Mouse (Mus musculus) limb, embryonic 11.5 days (tissue): Measurements from ENCODE around the gene Cntfr. TPM values are rescaled to one million over a fixed set of nuclear protein-coding genes. Genes with fewer than 3 reads are reported as not detected.
"Not testable (repeated sequence)": the region's sequence is repeated elsewhere in the genome, so short reads cannot be mapped to it uniquely, and the experiment has no call there.

ENCODE experiments used
- ATAC-seq: fragments of 200-750 bp; cut with Nextera tagmentation; 2 replicates; pipeline ENCODE4 v1.8.0; 2017; ENCODE audit warnings: low read depth; ENCODE audit not compliant: insufficient number of reproducible peaks, low FRiP score, low TSS enrichment
- DNase-seq: peaks from one replicate; pipeline ENCODE4 v3.0.0-alpha.2; 2015; ENCODE audit warnings: low spot score
- H3K27ac ChIP-seq: fragments of 300-500 bp; sonication (generic); replicated peaks from 2 replicates; pipeline ENCODE4 v1.5.1; 2014; ENCODE audit warnings: low read depth, mild to moderate bottlenecking, low read length
- H3K27me3 ChIP-seq: fragments of 300-500 bp; sonication (generic); 2 replicates; pipeline ENCODE4 v1.6.1; 2014; ENCODE audit warnings: mild to moderate bottlenecking, low read length, mixed read lengths; ENCODE audit not compliant: control insufficient read depth, insufficient read depth
- H3K36me3 ChIP-seq: fragments of 300-500 bp; sonication (generic); 2 replicates; pipeline ENCODE4 v1.6.1; 2014; ENCODE audit warnings: mild to moderate bottlenecking, low read length, moderate library complexity, mixed read lengths; ENCODE audit not compliant: control insufficient read depth, insufficient read depth
- H3K4me1 ChIP-seq: fragments of 300-500 bp; sonication (generic); 2 replicates; pipeline ENCODE4 v1.6.1; 2014; ENCODE audit warnings: low read length, mixed read lengths; ENCODE audit not compliant: control insufficient read depth, insufficient read depth
- H3K4me2 ChIP-seq: fragments of 300-500 bp; sonication (generic); 2 replicates; pipeline ENCODE4 v1.6.1; 2014; ENCODE audit warnings: low read depth, mild to moderate bottlenecking, moderate library complexity; ENCODE audit not compliant: severe bottlenecking
- H3K4me3 ChIP-seq: fragments of 300-500 bp; sonication (generic); 2 replicates; pipeline ENCODE4 v1.5.1; 2014; ENCODE audit warnings: low read depth, low read length
- H3K9ac ChIP-seq: fragments of 300-500 bp; sonication (generic); 2 replicates; pipeline ENCODE4 v1.6.1; 2014; ENCODE audit warnings: mild to moderate bottlenecking, low read length
- H3K9me3 ChIP-seq: fragments of 300-500 bp; sonication (generic); 2 replicates; pipeline ENCODE4 v1.6.1; 2016; ENCODE audit warnings: low read length; ENCODE audit not compliant: control insufficient read depth
- WGBS: fragments of 180-500 bp; shearing (Covaris S2); extraction: QIAGEN DNeasy Blood & Tissue Kit; methylation state at CpG from one replicate; pipeline ENCODE4 v1.1.7; 2014; 5-methylcytosine and 5-hydroxymethylcytosine counted together
- polyA plus RNA-seq: library from polyadenylated mRNA; unstranded; fragments of >200 nt; fragmentation: Nextera tagmentation; extraction: Ambion mirVana; gene quantifications from 2 replicates; pipeline ENCODE4 v1.2.1, GENCODE M21; 2014

The Cntfr gene
- polyA plus RNA-seq, 1 experiment from 2014 or later = 5.6 TPM

DNA sequence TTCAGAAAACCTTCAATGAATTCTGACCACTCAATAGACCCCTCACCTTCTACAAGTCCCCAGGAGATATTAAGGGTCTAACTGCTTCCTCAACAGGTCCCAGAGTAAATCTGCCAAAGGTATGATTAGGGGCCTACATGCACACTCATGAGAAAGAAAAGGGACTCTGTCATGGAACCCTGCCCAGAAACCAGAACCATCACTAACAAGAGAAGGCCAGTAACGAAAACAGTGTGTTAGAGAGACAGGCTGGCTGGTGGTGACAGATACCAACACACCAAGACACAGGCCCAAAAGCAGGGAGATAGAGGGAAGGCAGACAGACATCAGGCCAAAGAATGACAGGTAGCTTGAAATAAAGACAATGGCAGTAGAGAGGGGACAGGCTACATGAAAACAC, 8.3 kb downstream of the Cntfr start:
- not testable (repeated sequence) for H3K9ac ChIP-seq, H3K4me1 ChIP-seq, H3K27ac ChIP-seq, ATAC-seq, H3K4me2 ChIP-seq, H3K36me3 ChIP-seq, H3K9me3 ChIP-seq, H3K4me3 ChIP-seq, H3K27me3 ChIP-seq, DNase-seq
- WGBS = 52% methylated on average over 1 of the region's 1 CpGs

DNA sequence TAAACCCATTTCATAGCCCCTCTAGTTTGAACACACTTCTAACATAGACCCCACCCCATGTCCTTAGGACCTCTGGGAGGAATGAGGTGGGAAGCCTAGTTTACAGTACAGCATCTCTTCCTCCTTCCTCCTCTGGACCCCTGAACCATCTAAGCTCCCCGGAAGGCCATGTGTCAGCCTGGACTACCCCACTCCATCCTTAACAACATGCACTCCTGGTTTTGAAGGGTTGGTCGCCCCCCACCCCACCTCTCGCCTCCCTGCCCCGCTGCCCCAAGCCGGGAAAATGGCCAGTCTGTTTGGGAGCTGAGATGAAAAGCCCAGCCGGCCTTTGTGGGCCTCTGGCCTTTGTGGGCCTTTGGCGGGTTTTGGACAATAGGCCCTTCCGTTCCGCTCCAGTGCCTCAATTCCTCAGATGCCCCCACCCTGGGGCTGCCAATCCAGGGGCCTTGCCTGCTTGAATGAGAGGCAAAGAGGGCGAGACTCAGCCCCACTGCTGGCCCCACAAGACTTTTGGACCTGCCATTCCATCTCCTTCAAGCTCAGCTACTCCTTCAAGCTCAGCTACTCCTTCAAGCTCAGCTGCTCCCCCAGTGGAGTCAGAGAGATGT, 10.9 kb downstream of the Cntfr start:
- H3K27me3 ChIP-seq, H3K27ac ChIP-seq, ATAC-seq, H3K4me2 ChIP-seq, H3K4me3 ChIP-seq, H3K4me1 ChIP-seq, H3K9ac ChIP-seq, H3K9me3 ChIP-seq, H3K36me3 ChIP-seq, DNase-seq: not testable (repeated sequence)
- 66% methylated on average over 10 of the region's 10 CpGs for WGBS

GRCm38 (mm10) chr4:41684931-41685453, 11.9 kb downstream of the Cntfr start:
- DNase-seq, H3K9ac ChIP-seq, H3K4me3 ChIP-seq, H3K4me1 ChIP-seq, H3K27ac ChIP-seq, H3K9me3 ChIP-seq, H3K4me2 ChIP-seq, ATAC-seq, H3K36me3 ChIP-seq: not testable (repeated sequence)
- H3K27me3 ChIP-seq = peaks cover 11% of the 10 kb centered on the region
- WGBS = under 1% methylated on average over 12 of the region's 14 CpGs

DNA sequence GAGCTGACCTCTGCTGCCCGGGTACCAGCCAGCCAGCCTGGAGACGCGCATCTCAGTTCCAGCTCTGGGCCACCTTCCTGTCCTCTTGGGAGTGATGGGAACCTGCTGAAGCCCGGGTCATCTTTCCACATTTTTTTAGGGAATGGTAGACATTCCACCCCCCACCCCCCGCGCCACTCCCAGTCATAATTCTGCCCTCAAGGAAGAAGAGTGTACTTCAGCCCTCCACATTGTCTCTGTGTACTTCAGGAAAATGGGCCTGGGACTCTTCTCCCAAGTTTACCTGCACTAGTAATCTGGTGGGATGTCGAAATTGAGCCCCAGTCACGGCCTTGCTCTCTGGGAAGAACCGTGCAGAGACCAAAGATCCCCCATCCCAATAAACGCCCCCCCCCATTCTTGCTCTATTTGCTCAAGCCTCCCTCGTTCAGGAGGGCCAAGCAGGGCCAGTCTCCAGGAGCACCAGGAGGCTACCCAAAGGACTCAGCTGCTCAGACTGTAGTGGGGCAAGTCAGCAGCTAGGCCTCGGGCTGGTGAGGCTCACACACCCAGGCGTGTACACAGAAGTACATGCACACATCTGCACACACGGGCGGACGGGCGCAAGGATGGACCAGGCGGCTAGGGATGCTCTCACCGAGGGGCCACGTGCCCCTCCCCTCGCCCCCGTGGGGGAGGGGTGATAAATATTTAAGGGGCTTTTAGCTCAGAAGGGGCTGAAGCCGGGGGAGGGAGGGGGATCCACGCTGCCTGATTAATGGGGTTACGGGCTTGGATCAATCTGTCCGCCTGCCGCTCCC, 12.6 kb downstream of the Cntfr start:
- not testable (repeated sequence) for H3K4me1 ChIP-seq, ATAC-seq, H3K4me3 ChIP-seq, H3K9ac ChIP-seq, H3K36me3 ChIP-seq, H3K27ac ChIP-seq, H3K9me3 ChIP-seq, DNase-seq
- Histone ChIP-seq H3K27me3 (peaks cover 16% of the 10 kb centered on the region), H3K4me2 (0 out of 2 replicates have a peak overlapping the region, but pooled peaks have one; percentile 7)
- WGBS = 2% methylated on average over 23 of the region's 27 CpGs

- ATAC-seq, H3K9me3 ChIP-seq, H3K4me1 ChIP-seq, H3K36me3 ChIP-seq, H3K4me3 ChIP-seq, H3K4me2 ChIP-seq, H3K9ac ChIP-seq, H3K27ac ChIP-seq, DNase-seq: not testable (repeated sequence)
- 0% methylated on average over 2 of the region's 27 CpGs for WGBS
- H3K27me3 ChIP-seq = peaks cover 25% of the 10 kb centered on the region
Measured at GRCm38 (mm10) chr4:41683303-41683702, 13.6 kb downstream of the Cntfr start.

GRCm38 (mm10) chr4:41682789-41683188, 14.1 kb downstream of the Cntfr start:
- Histone ChIP-seq H3K9me3 (no peaks in the 10 kb centered on the region), H3K27me3 (peaks cover 30% of the 10 kb centered on the region), H3K36me3 (no peaks in the 10 kb centered on the region), H3K9ac (no peak overlapping the region), H3K27ac (no peak overlapping the region), H3K4me3 (no peak overlapping the region), H3K4me1 (peaks cover 5% of the 10 kb centered on the region), H3K4me2 (no peak overlapping the region)
- WGBS = 21% methylated on average over 6 of the region's 6 CpGs
- ATAC-seq = no peak
- no peak for DNase-seq

DNA sequence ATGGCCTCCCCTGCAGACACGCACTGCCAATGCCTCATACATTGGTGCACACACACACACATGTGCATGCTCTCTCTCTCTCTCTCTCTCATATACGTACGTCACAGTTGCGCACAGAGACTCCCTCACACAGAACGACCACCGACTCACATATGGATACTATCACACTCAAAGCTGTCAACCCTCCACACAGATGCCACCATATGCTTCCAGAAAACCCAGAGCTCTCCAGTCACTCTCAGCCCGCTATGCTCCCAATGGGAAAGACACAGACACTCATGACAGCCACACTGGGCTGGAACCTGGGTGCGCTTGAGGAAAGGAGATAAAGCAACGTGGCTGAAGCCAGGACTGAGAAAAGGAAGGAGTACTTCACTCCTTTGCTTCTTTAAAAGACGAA, 14.9 kb downstream of the Cntfr start:
- Histone ChIP-seq H3K9me3 (no peaks in the 10 kb centered on the region), H3K27me3 (peaks cover 38% of the 10 kb centered on the region), H3K4me3 (no peak overlapping the region), H3K27ac (no peak overlapping the region), H3K9ac (no peak overlapping the region), H3K4me1 (peaks cover 5% of the 10 kb centered on the region), H3K4me2 (no peak overlapping the region), H3K36me3 (no peaks in the 10 kb centered on the region)
- 60% methylated on average over 10 of the region's 10 CpGs for WGBS
- no peak for ATAC-seq
- DNase-seq = no peak

DNA sequence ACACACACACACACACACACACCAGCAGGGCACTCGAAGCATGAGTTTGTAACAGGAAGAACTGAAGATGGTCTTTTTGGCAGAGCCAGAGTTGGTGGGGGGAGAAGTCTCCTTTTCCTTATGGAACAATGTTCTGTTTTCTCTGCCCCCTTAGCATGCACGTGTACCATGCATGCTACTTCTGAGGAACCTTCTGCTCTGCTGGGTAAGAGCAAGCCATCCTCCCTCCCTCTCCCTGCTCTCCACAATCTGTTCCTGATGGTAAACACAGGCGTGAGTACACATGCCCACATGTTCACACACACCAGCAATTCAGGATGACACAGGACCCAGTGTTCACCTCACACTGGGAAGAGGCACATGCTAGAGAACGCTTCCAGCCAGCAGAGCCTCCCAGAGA, 15.7 kb downstream of the Cntfr start:
- Histone ChIP-seq H3K9me3 (no peaks in the 10 kb centered on the region), H3K27ac (no peak overlapping the region), H3K27me3 (peaks cover 46% of the 10 kb centered on the region), H3K4me2 (no peak overlapping the region), H3K9ac (no peak overlapping the region), H3K36me3 (no peaks in the 10 kb centered on the region), H3K4me1 (peaks cover 5% of the 10 kb centered on the region), H3K4me3 (no peak overlapping the region)
- WGBS = 68% methylated on average over 4 of the region's 4 CpGs
- DNase-seq (no peak), ATAC-seq (no peak)
